Mouse (Mus musculus): ENCODE data around the gene Aqr. TPM values are rescaled to one million over a fixed set of nuclear protein-coding genes. Genes with fewer than 3 reads are reported as not detected.
A peak's percentile ranks its signal among the peaks of the same experiment; 100 is the strongest.
"Not testable (repeated sequence)": the region's sequence is repeated elsewhere in the genome, so short reads cannot be mapped to it uniquely, and the experiment has no call there.

Aqr gene
- 10 to 100 TPM in 1 of 2 experiments, 1 to 10 TPM in 1; 8.8 to 11.0 TPM for total RNA-seq (2021)
- long read RNA-seq, experiment 1, full-length matches to known transcripts, result 1 of 2 reads
- long read RNA-seq, experiment 1, partial matches to known transcripts, result 0 of 2 reads
- long read RNA-seq, experiment 1, other reads (novel, unspliced or antisense), result 1 of 2 reads
- long read RNA-seq, experiment 2, full-length matches to known transcripts, result 2 of 3 reads
- long read RNA-seq, experiment 2, partial matches to known transcripts, result 1 of 3 reads
- long read RNA-seq, experiment 2, other reads (novel, unspliced or antisense), result 0 of 3 reads

- intact Hi-C loops (cut with DNase I); DNase-seq: not testable (repeated sequence)
These were observed at the start of gene Aqr for GRCm38 (mm10) chr2:114186924-114187323. Gene Aqr, minus strand, starts transcription at chr2:114187024.

GRCm38 (mm10) chr2:114236566-114236965, 49.7 kb upstream of the Aqr start:
- DNase-seq, result no peak
- intact Hi-C loops (cut with DNase I), result no loop called here

- no peak for DNase-seq
- intact Hi-C loops (cut with DNase I), result no loop called here
These were observed 48.8 kb upstream of the Aqr start for GRCm38 (mm10) chr2:114235584-114235983.

GRCm38 (mm10) chr2:114231248-114231647, 44.4 kb upstream of the Aqr start:
- intact Hi-C loops (cut with DNase I), result no loop called here
- no peak for DNase-seq

GRCm38 (mm10) chr2:114228672-114229071, 41.8 kb upstream of the Aqr start:
- no peak for DNase-seq
- intact Hi-C loops (cut with DNase I), result no loop called here

- no peak for DNase-seq
- intact Hi-C loops (cut with DNase I), result no loop called here
These were observed 18.2 kb upstream of the Aqr start for GRCm38 (mm10) chr2:114205036-114205435.

- intact Hi-C loops (cut with DNase I), result no loop called here
- DNase-seq, result no peak
These were observed 14.8 kb upstream of the Aqr start for GRCm38 (mm10) chr2:114201574-114201973.

GRCm38 (mm10) chr2:114200932-114201559, 14.2 kb upstream of the Aqr start, which contains the start of gene Zfp770:
Gene Zfp770, minus strand, starts transcription at chr2:114201469.
- DNase-seq, result peak; percentile 46 to 84
- intact Hi-C loops (cut with DNase I), result no loop called here

- no peak for DNase-seq
- intact Hi-C loops (cut with DNase I), result no loop called here
These were observed 9.6 kb upstream of the Aqr start for GRCm38 (mm10) chr2:114196421-114196820.

- no peak for DNase-seq
- intact Hi-C loops (cut with DNase I), result no loop called here
These were observed 8.8 kb downstream of the Aqr start for GRCm38 (mm10) chr2:114177802-114178733.

- intact Hi-C loops (cut with DNase I), result no loop called here
- DNase-seq, result peak; percentile 53 to 61
These were observed 12.0 kb downstream of the Aqr start for GRCm38 (mm10) chr2:114174651-114175484.

GRCm38 (mm10) chr2:114173248-114173647, 13.6 kb downstream of the Aqr start:
- no peak for DNase-seq
- intact Hi-C loops (cut with DNase I), result no loop called here

GRCm38 (mm10) chr2:114167837-114168236, 19.0 kb downstream of the Aqr start:
- intact Hi-C loops (cut with DNase I), result no loop called here
- DNase-seq, result no peak

- intact Hi-C loops (cut with DNase I), result no loop called here
- no peak for DNase-seq
These were observed 24.8 kb downstream of the Aqr start for GRCm38 (mm10) chr2:114161978-114162377.

- intact Hi-C loops (cut with DNase I), result no loop called here
- no peak for DNase-seq
These were observed 29.5 kb downstream of the Aqr start for GRCm38 (mm10) chr2:114157345-114157744.

GRCm38 (mm10) chr2:114156639-114157038, 30.2 kb downstream of the Aqr start:
- intact Hi-C loops (cut with DNase I), result no loop called here
- no peak for DNase-seq

GRCm38 (mm10) chr2:114153247-114153646, 33.6 kb downstream of the Aqr start:
- DNase-seq, result no peak
- intact Hi-C loops (cut with DNase I), result no loop called here

GRCm38 (mm10) chr2:114146864-114147458, 39.9 kb downstream of the Aqr start:
- DNase-seq, result no peak
- intact Hi-C loops (cut with DNase I), result loop anchor here (5.0 kb wide), 1 partner anchor 280 kb away; no protein-coding TSS in a partner anchor

GRCm38 (mm10) chr2:114145315-114145801, 41.5 kb downstream of the Aqr start:
- intact Hi-C loops (cut with DNase I), result loop anchor here (5.0 kb wide), 1 partner anchor 278 kb away; no protein-coding TSS in a partner anchor
- DNase-seq, result no peak
